ENCODE assay signal across 10 mouse cellular contexts in genomic region chr14:71128495-71128894, GRCm38 (mm10).
DNase-seq lines count a peak whose midpoint lies in the region; ATAC-seq lines count a peak whose summit lies in the region.
"Had no signal": no experiment of that assay in that cellular context is flagged by ENCODE, and none has a peak within 500 bp of the region (broad histone marks: within the 10 kb centered on the region; RNA-seq: fewer than 3 reads in every experiment).

No protein-coding gene starts in this region.

- no peak overlapping the region for H3K4me2 ChIP-seq in midbrain, embryonic 11.5 days
- H3K4me2 ChIP-seq: lung, embryonic 15.5 days had no signal

- H3K27ac ChIP-seq in midbrain, embryonic 11.5 days (ENCODE audit: low read depth, low read length): no peak overlapping the region
- H3K27ac ChIP-seq: lung, embryonic 15.5 days had no signal

- peak; percentile 13 to 52 for DNase-seq in adrenal gland, adult (ENCODE audit: inconsistent age in 2 of 2, low spot score in 1 of 2)
- no peak for DNase-seq in adrenal gland, postnatal 25 days
- DNase-seq in left cerebral cortex, adult 8-10 months (ENCODE audit: low spot score in 2 of 2): peak; percentile 6 to 50
- no peak for DNase-seq in left cerebral cortex, postnatal 14 days (ENCODE audit: low spot score in 2 of 2)
- peak; percentile 43 for DNase-seq in heart, postnatal 25 days (ENCODE audit: low spot score)
- DNase-seq in telencephalon, adult 2 months (ENCODE audit: low read depth, low spot score): peak; percentile 77
- no peak for DNase-seq in midbrain, embryonic 11.5 days (ENCODE audit: low spot score, missing footprints)
- DNase-seq: right cerebral cortex, postnatal 4 days had no signal

- no peaks in the 10 kb centered on the region for H3K9me3 ChIP-seq in midbrain, embryonic 11.5 days (ENCODE audit: control insufficient read depth, low read length)
- H3K9me3 ChIP-seq: lung, embryonic 15.5 days had no signal

- no peaks in the 10 kb centered on the region for H3K4me1 ChIP-seq in midbrain, embryonic 11.5 days (ENCODE audit: control insufficient read depth, insufficient read depth, low read length)
- H3K4me1 ChIP-seq: lung, embryonic 15.5 days had no signal

- H3K36me3 ChIP-seq in midbrain, embryonic 11.5 days (ENCODE audit: control insufficient read depth, insufficient read depth, low read length): no peaks in the 10 kb centered on the region
- H3K36me3 ChIP-seq: lung, embryonic 15.5 days had no signal

- H3K27me3 ChIP-seq in midbrain, embryonic 11.5 days (ENCODE audit: control insufficient read depth, insufficient read depth, low read length): no peaks in the 10 kb centered on the region
- H3K27me3 ChIP-seq: lung, embryonic 15.5 days had no signal

- H3K9ac ChIP-seq in midbrain, embryonic 11.5 days (ENCODE audit: low read length): no peak overlapping the region
- H3K9ac ChIP-seq: lung, embryonic 15.5 days had no signal

- no peak for ATAC-seq in midbrain, embryonic 11.5 days (ENCODE audit: low FRiP score)
- ATAC-seq in inflammation-experienced regulatory T-cells, adult 6 months: no peak

- intact Hi-C loops in left cerebral cortex, postnatal 14 days (cut with DNase I): no loop called here
- intact Hi-C loops in heart, postnatal 25 days (cut with DNase I): no loop called here

- WGBS in midbrain, embryonic 11.5 days: 85% methylated on average over 3 of the region's 3 CpGs

- H3K4me3 ChIP-seq in midbrain, embryonic 11.5 days (ENCODE audit: low read depth, low read length): no peak overlapping the region
- H3K4me3 ChIP-seq: lung, embryonic 15.5 days had no signal

Comparison
In these comparisons a context has a peak if more than half of its experiments do, and no peak if none do; other contexts are left out.
1. DNase-seq: peak in adrenal gland, adult (2 of 2), left cerebral cortex, adult 8-10 months (2 of 2), heart, postnatal 25 days (single experiment) and telencephalon, adult 2 months (single experiment); none in adrenal gland, postnatal 25 days (single experiment), left cerebral cortex, postnatal 14 days (0 of 2) and midbrain, embryonic 11.5 days (single experiment).